In the genomic region with DNA sequence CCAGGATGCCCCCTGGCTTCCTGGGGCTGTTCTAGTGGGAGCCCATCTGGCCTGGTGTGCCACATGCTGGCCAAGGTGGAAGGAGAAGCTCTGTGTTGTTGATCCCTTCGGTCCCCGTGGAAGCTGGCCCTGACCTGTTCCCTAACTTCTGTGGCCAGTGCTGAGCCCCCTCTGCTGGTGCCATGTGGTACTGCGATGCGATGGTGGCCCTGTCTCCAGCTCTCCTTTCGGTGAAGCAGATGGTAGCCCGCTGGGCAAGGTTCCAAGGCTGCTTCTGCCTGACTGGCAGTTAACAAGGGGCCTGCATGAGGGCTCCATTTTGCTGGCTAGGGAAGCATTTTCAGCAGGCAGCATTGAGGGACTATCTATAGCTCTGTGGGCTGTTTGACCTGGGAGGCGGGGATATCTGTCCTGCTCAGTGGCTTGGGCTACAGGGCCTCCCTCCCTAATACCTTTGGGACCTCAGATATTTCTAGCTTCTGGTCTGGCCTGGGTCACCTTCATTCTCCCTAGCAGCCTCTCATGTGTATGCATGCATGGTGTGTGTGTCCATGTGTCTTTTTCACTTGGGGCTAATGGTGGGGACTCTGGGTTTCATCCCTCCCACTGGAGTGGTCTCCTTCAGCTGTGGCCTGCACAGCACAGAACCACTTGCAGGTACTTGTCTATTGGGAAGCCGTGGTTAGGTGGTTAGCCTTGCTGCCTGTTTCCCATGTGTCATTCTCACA, we compare ENCODE assay signal across 8 mouse cellular contexts. TPM values are rescaled to one million over a fixed set of nuclear protein-coding genes. Genes with fewer than 3 reads are reported as not detected.
DNase-seq lines count a peak whose midpoint lies in the region; ATAC-seq and TF ChIP-seq lines count a peak whose summit lies in the region.

No protein-coding gene starts in this region.

- no peaks in the 10 kb centered on the region for H3K27me3 ChIP-seq in E14TG2a.4 (ENCODE audit: insufficient read depth, low read length)
- H3K27me3 ChIP-seq in forebrain, embryonic 13.5 days, result no peaks in the 10 kb centered on the region
- H3K27me3 ChIP-seq in liver, embryonic 15.5 days, result no peaks in the 10 kb centered on the region
- no peaks in the 10 kb centered on the region for H3K27me3 ChIP-seq in neural tube, embryonic 13.5 days

- H3K4me2 ChIP-seq in forebrain, embryonic 13.5 days, result peak overlapping the region; percentile 35
- H3K4me2 ChIP-seq in liver, embryonic 15.5 days, result no peak overlapping the region
- no peak overlapping the region for H3K4me2 ChIP-seq in neural tube, embryonic 13.5 days

- intact Hi-C loops in heart, postnatal 10 days (cut with DNase I), result loop anchor here (1.0 to 5.0 kb wide), 4 partner anchors 31 to 268 kb away; a partner anchor contains a TSS

- 12% methylated on average over 8 of the region's 8 CpGs for WGBS in forebrain, embryonic 13.5 days
- WGBS in liver, embryonic 15.5 days (ENCODE audit: insufficient replicate concordance), result 20% methylated on average over 8 of the region's 8 CpGs
- WGBS in neural tube, embryonic 13.5 days, result 17% methylated on average over 8 of the region's 8 CpGs

- H3K27ac ChIP-seq in forebrain, embryonic 13.5 days, result peak overlapping the region; percentile 97
- no peak overlapping the region for H3K27ac ChIP-seq in liver, embryonic 15.5 days (replicated peaks)
- peak overlapping the region; percentile 95 for H3K27ac ChIP-seq in neural tube, embryonic 13.5 days (replicated peaks)

- peaks cover 54% of the 10 kb centered on the region for H3K4me1 ChIP-seq in E14TG2a.4 (replicated peaks; ENCODE audit: low read depth, low read length)
- peaks cover 37% of the 10 kb centered on the region for H3K4me1 ChIP-seq in forebrain, embryonic 13.5 days
- peaks cover 21% of the 10 kb centered on the region for H3K4me1 ChIP-seq in liver, embryonic 15.5 days (replicated peaks)
- peaks cover 36% of the 10 kb centered on the region for H3K4me1 ChIP-seq in neural tube, embryonic 13.5 days (replicated peaks)

- no peak overlapping the region for H3K4me3 ChIP-seq in E14TG2a.4 (replicated peaks; ENCODE audit: low read length)
- no peak overlapping the region for H3K4me3 ChIP-seq in forebrain, embryonic 13.5 days
- no peak overlapping the region for H3K4me3 ChIP-seq in liver, embryonic 15.5 days (replicated peaks)
- H3K4me3 ChIP-seq in neural tube, embryonic 13.5 days, result no peak overlapping the region

- peak; percentile 79 for DNase-seq in c-Kit-positive CD71-positive TER-119-positive erythroid progenitor cells, embryonic 14.5 days (ENCODE audit: low spot score)
- peak; percentile 98 to 99 for DNase-seq in heart, postnatal 10 days
- peak; percentile 97 to 98 for DNase-seq in kidney, postnatal 4 days
- DNase-seq in telencephalon, adult 2 months (ENCODE audit: low read depth, low spot score), result peak; percentile 92

- 0 out of 2 replicates have a peak overlapping the region, but pooled peaks have one; percentile 22 for H3K9ac ChIP-seq in forebrain, embryonic 13.5 days
- no peak overlapping the region for H3K9ac ChIP-seq in liver, embryonic 15.5 days
- H3K9ac ChIP-seq in neural tube, embryonic 13.5 days, result peak overlapping the region; percentile 35; the same call in 1 of the 2 replicates

- no peaks in the 10 kb centered on the region for H3K9me3 ChIP-seq in E14TG2a.4 (ENCODE audit: low read length)
- H3K9me3 ChIP-seq in forebrain, embryonic 13.5 days (replicated peaks), result no peaks in the 10 kb centered on the region
- H3K9me3 ChIP-seq in liver, embryonic 15.5 days (replicated peaks), result no peaks in the 10 kb centered on the region
- no peaks in the 10 kb centered on the region for H3K9me3 ChIP-seq in neural tube, embryonic 13.5 days

- ATAC-seq in forebrain, embryonic 13.5 days, result peak; percentile 90
- ATAC-seq in liver, embryonic 15.5 days (ENCODE audit: insufficient read depth), result peak; percentile 67
- ATAC-seq in neural tube, embryonic 13.5 days (ENCODE audit: low read depth), result peak; percentile 87

- TF ChIP-seq CTCF in E14TG2a.4 (conservative IDR thresholded peaks at IDR 0.05; ENCODE audit: low read length), result peak; percentile 99

- H3K36me3 ChIP-seq in E14TG2a.4 (ENCODE audit: insufficient read depth, low read length), result peaks cover 68% of the 10 kb centered on the region
- peaks cover 65% of the 10 kb centered on the region for H3K36me3 ChIP-seq in forebrain, embryonic 13.5 days (ENCODE audit: poor library complexity, severe bottlenecking)
- peaks cover 83% of the 10 kb centered on the region for H3K36me3 ChIP-seq in liver, embryonic 15.5 days (replicated peaks)
- H3K36me3 ChIP-seq in neural tube, embryonic 13.5 days, result peaks cover 64% of the 10 kb centered on the region

RNA-seq across cellular contexts. Expression of a gene that starts 21.0 kb away (rescaled TPM):
- polyA plus RNA-seq in forebrain, embryonic 13.5 days (2015; fragmentation: Nextera tagmentation; extraction: Ambion mirVana), result 32.1 and 33.3 TPM in 2 replicates
- 10 to 100 TPM; 23.3 to 27.1 TPM for total RNA-seq in heart, postnatal 10 days (2021)
- polyA plus RNA-seq in liver, embryonic 15.5 days (2015; fragmentation: Nextera tagmentation; extraction: Ambion mirVana), result 11.4 and 12.1 TPM in 2 replicates
- polyA plus RNA-seq in neural tube, embryonic 13.5 days (2015; fragmentation: Nextera tagmentation; extraction: Ambion mirVana), result 34.2 and 37.6 TPM in 2 replicates

RNA-seq across cellular contexts. Expression of a gene that starts 29.3 kb away (rescaled TPM):
- 0.26 TPM in 1 of 2 replicates, not detected in the other for polyA plus RNA-seq in forebrain, embryonic 13.5 days (2015; fragmentation: Nextera tagmentation; extraction: Ambion mirVana)
- total RNA-seq in heart, postnatal 10 days (2021), result 1 to 10 TPM in 1 of 2 experiments, under 1 TPM in 1; 0.87 to 1.1 TPM
- polyA plus RNA-seq in liver, embryonic 15.5 days (2015; fragmentation: Nextera tagmentation; extraction: Ambion mirVana), result 0.03 TPM in 1 of 2 replicates, not detected in the other
- polyA plus RNA-seq in neural tube, embryonic 13.5 days (2015; fragmentation: Nextera tagmentation; extraction: Ambion mirVana), result 0.54 and 0.58 TPM in 2 replicates

RNA-seq across cellular contexts. Expression of a gene that starts 31.7 kb away (rescaled TPM):
- polyA plus RNA-seq in forebrain, embryonic 13.5 days (2015; fragmentation: Nextera tagmentation; extraction: Ambion mirVana), result not detected in 2 replicates
- not detected for total RNA-seq in heart, postnatal 10 days (2021)
- not detected in 2 replicates for polyA plus RNA-seq in liver, embryonic 15.5 days (2015; fragmentation: Nextera tagmentation; extraction: Ambion mirVana)
- polyA plus RNA-seq in neural tube, embryonic 13.5 days (2015; fragmentation: Nextera tagmentation; extraction: Ambion mirVana), result not detected in 2 replicates
